Mouse (Mus musculus): ENCODE data around the gene Aqp9. TPM values are rescaled to one million over a fixed set of nuclear protein-coding genes. Genes with fewer than 3 reads are reported as not detected.
A peak's percentile ranks its signal among the peaks of the same experiment; 100 is the strongest.
"Not testable (repeated sequence)": the region's sequence is repeated elsewhere in the genome, so short reads cannot be mapped to it uniquely, and the experiment has no call there.

The Aqp9 gene
- polyA plus RNA-seq, 1 experiment from 2014 or later: 0.38 TPM

DNA sequence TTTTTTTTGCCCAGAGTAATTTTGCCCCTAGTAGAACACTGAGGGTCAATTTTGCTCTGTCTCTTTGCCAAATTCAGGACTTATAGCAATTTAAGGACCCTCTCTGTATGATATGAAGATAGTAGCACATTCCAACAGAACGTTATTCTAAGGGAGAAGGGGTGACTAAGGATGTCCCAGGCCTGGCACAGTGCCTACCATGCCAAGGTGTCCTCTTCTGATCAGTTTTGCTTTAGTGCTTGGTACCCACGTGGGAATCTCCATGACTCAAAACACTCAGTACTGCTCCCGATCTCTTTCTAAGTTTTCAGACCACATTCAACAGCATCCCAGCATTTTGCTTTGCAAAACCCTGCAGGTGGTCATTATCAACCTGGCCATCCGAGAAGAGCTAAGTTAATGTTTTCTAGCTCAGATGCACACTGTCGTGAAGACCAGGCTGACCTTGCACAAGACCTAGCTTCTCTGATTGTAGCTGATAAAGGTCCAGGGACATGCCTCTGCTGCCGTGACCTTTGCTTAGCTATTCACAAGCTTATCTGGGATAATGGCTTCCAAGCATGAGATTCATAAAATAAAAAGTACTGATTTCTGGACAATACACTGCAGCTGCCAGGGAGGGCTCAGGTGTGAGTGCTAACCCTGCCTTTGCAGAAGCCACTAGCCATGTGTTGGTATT lies 31.1 kb downstream of the Aqp9 start:
- DNase-seq (ENCODE audit: low spot score) (no peak), ATAC-seq (replicated peaks; ENCODE audit: low FRiP score, low TSS enrichment, low read depth) (no peak)
- H3K27me3 ChIP-seq (replicated peaks; ENCODE audit: control insufficient read depth, insufficient read depth, low read length): no peaks in the 10 kb centered on the region
- no peaks in the 10 kb centered on the region for H3K9me3 ChIP-seq (ENCODE audit: control insufficient read depth, low read length)
- 65% methylated on average over 6 of the region's 6 CpGs for WGBS
- no peak overlapping the region for H3K9ac ChIP-seq (ENCODE audit: low read length)
- no peak overlapping the region for H3K4me3 ChIP-seq (ENCODE audit: low read depth, low read length)
- H3K36me3 ChIP-seq (ENCODE audit: control insufficient read depth, insufficient read depth, low read length): no peaks in the 10 kb centered on the region
- H3K4me2 ChIP-seq (ENCODE audit: low read length): no peak overlapping the region
- no peak overlapping the region for H3K27ac ChIP-seq (ENCODE audit: low read depth)
- no peaks in the 10 kb centered on the region for H3K4me1 ChIP-seq (replicated peaks; ENCODE audit: control insufficient read depth, insufficient read depth, low read length)

DNA sequence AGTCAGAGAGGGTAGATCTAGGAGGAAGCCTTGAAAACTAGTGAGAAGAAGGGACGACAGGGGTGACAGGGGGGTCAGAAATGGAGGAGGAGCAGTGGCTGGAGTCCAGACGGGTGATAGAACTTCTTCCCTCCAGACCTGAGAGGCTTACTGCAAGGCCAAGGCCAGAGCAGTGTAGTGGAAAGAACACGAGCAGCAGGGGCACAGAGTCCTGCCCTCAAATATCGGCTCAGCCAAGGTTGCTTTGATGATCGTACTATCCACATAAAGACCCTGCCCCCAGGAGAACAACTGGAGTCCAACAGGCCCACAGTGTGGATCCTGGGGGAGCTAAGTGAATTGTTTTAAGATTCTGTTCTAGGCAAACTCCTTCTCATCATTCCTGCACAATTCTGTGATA lies 33.4 kb downstream of the Aqp9 start:
- Histone ChIP-seq H3K4me1 (replicated peaks; ENCODE audit: control insufficient read depth, insufficient read depth, low read length) (no peaks in the 10 kb centered on the region), H3K9me3 (ENCODE audit: control insufficient read depth, low read length) (no peaks in the 10 kb centered on the region), H3K27ac (ENCODE audit: low read depth) (no peak overlapping the region), H3K4me2 (ENCODE audit: low read length) (no peak overlapping the region), H3K27me3 (replicated peaks; ENCODE audit: control insufficient read depth, insufficient read depth, low read length) (no peaks in the 10 kb centered on the region), H3K9ac (ENCODE audit: low read length) (no peak overlapping the region), H3K36me3 (ENCODE audit: control insufficient read depth, insufficient read depth, low read length) (no peaks in the 10 kb centered on the region), H3K4me3 (ENCODE audit: low read depth, low read length) (no peak overlapping the region)
- WGBS: 65% methylated on average over 5 of the region's 5 CpGs
- ATAC-seq (replicated peaks; ENCODE audit: low FRiP score, low TSS enrichment, low read depth) (no peak), DNase-seq (ENCODE audit: low spot score) (no peak)

DNA sequence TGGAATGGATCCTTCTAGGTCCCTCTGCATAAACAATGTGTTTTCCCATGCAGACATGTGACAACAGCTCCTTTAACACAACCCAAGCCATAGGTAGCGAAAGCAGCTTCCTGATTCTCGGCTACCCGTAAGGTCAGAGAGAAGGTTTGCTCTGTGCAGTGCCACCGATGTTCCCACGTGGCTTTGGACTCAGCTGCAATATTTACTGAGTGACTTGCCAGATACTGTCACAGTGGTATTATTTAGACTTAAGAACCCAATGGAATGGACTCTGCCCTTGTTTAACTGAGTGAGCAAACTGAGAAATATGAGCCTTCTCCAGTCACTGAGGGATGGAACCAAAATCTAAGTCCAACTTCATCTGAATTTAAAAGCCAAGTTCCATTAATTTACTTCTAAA lies 35.3 kb downstream of the Aqp9 start:
- ATAC-seq (replicated peaks; ENCODE audit: low FRiP score, low TSS enrichment, low read depth) (no peak), DNase-seq (ENCODE audit: low spot score) (no peak)
- Histone ChIP-seq H3K4me2 (ENCODE audit: low read length) (no peak overlapping the region), H3K9ac (ENCODE audit: low read length) (no peak overlapping the region), H3K4me1 (replicated peaks; ENCODE audit: control insufficient read depth, insufficient read depth, low read length) (no peaks in the 10 kb centered on the region), H3K36me3 (ENCODE audit: control insufficient read depth, insufficient read depth, low read length) (no peaks in the 10 kb centered on the region), H3K9me3 (ENCODE audit: control insufficient read depth, low read length) (no peaks in the 10 kb centered on the region), H3K27me3 (replicated peaks; ENCODE audit: control insufficient read depth, insufficient read depth, low read length) (no peaks in the 10 kb centered on the region), H3K27ac (ENCODE audit: low read depth) (no peak overlapping the region), H3K4me3 (ENCODE audit: low read depth, low read length) (no peak overlapping the region)
- 65% methylated on average over 5 of the region's 5 CpGs for WGBS

DNA sequence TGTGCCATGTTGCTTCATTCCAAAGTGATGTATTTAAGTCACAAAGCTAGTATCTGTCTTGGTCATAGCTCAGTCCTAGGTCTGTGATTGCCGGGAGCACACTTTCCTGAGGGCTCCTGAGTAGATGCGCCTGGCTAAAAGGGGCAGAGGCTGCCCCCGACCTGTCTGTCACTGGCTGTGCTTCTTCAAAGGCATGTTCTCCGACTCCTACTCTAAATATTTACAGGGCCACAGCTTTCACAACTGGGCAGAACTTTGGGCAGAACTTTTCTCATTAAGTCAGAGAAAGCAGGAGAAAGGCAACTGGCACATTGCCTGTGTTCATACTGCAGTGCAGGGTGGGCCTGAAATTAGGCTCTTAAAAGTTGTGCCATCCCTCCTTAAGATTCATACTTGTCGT lies 36.7 kb downstream of the Aqp9 start:
- DNase-seq (ENCODE audit: low spot score) (no peak), ATAC-seq (replicated peaks; ENCODE audit: low FRiP score, low TSS enrichment, low read depth) (no peak)
- Histone ChIP-seq H3K4me3 (ENCODE audit: low read depth, low read length) (no peak overlapping the region), H3K9ac (ENCODE audit: low read length) (no peak overlapping the region), H3K9me3 (ENCODE audit: control insufficient read depth, low read length) (no peaks in the 10 kb centered on the region), H3K4me2 (ENCODE audit: low read length) (no peak overlapping the region), H3K27me3 (replicated peaks; ENCODE audit: control insufficient read depth, insufficient read depth, low read length) (no peaks in the 10 kb centered on the region), H3K27ac (ENCODE audit: low read depth) (no peak overlapping the region), H3K36me3 (ENCODE audit: control insufficient read depth, insufficient read depth, low read length) (no peaks in the 10 kb centered on the region), H3K4me1 (replicated peaks; ENCODE audit: control insufficient read depth, insufficient read depth, low read length) (no peaks in the 10 kb centered on the region)
- 42% methylated on average over 5 of the region's 5 CpGs for WGBS

DNA sequence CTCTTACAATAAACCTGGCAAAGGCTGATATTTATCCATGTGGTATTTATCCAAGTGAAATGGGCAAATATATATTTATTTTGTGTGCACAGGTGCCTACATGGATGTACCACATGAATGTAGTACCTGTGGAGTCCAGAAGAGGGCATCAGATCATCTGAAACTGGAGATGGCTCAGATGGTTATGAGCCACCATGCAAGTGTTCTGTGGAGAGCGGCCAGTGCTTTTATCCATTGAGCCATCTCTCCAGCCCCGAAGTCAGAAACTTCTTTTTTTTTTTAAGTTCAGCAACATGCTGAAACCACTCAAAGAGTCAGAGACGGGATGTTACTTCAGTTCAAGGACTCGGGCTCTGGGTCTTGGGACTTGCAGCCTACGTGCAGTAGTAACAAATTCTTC lies 39.6 kb downstream of the Aqp9 start:
- Histone ChIP-seq H3K4me3 (ENCODE audit: low read depth, low read length) (no peak overlapping the region), H3K36me3 (ENCODE audit: control insufficient read depth, insufficient read depth, low read length) (no peaks in the 10 kb centered on the region), H3K27me3 (replicated peaks; ENCODE audit: control insufficient read depth, insufficient read depth, low read length) (no peaks in the 10 kb centered on the region), H3K9ac (ENCODE audit: low read length) (no peak overlapping the region), H3K4me2 (ENCODE audit: low read length) (no peak overlapping the region), H3K9me3 (ENCODE audit: control insufficient read depth, low read length) (no peaks in the 10 kb centered on the region), H3K27ac (ENCODE audit: low read depth) (no peak overlapping the region), H3K4me1 (replicated peaks; ENCODE audit: control insufficient read depth, insufficient read depth, low read length) (no peaks in the 10 kb centered on the region)
- DNase-seq (ENCODE audit: low spot score) (peak; percentile 61), ATAC-seq (replicated peaks; ENCODE audit: low FRiP score, low TSS enrichment, low read depth) (no peak)
- 41% methylated on average over 5 of the region's 5 CpGs for WGBS

DNA sequence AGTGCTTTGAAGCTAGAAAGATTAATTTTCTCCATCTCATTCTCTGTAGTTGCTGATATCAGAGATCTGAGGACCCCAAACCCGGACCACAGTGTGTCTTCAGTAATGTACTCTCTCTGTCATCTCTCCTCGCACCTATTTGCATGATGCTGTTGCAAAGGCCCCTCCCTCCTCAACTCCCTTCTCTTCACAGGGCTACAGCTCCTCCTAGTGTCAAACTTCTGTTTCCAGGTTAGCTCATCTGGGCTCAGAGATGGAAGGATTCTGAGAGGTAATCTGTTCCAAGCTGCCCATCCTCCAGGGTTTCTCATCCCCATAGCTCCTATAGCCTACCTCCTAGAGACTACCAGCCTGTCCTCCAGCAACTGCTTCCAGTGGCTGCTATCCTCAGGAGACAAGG lies 42.3 kb downstream of the Aqp9 start:
- Histone ChIP-seq H3K36me3 (ENCODE audit: control insufficient read depth, insufficient read depth, low read length) (no peaks in the 10 kb centered on the region), H3K4me2 (ENCODE audit: low read length) (no peak overlapping the region), H3K9ac (ENCODE audit: low read length) (no peak overlapping the region), H3K27me3 (replicated peaks; ENCODE audit: control insufficient read depth, insufficient read depth, low read length) (no peaks in the 10 kb centered on the region), H3K27ac (ENCODE audit: low read depth) (no peak overlapping the region), H3K4me1 (replicated peaks; ENCODE audit: control insufficient read depth, insufficient read depth, low read length) (no peaks in the 10 kb centered on the region), H3K9me3 (ENCODE audit: control insufficient read depth, low read length) (no peaks in the 10 kb centered on the region), H3K4me3 (ENCODE audit: low read depth, low read length) (no peak overlapping the region)
- DNase-seq (ENCODE audit: low spot score) (no peak), ATAC-seq (replicated peaks; ENCODE audit: low FRiP score, low TSS enrichment, low read depth) (no peak)
- WGBS: 36% methylated on average over 2 of the region's 2 CpGs

DNA sequence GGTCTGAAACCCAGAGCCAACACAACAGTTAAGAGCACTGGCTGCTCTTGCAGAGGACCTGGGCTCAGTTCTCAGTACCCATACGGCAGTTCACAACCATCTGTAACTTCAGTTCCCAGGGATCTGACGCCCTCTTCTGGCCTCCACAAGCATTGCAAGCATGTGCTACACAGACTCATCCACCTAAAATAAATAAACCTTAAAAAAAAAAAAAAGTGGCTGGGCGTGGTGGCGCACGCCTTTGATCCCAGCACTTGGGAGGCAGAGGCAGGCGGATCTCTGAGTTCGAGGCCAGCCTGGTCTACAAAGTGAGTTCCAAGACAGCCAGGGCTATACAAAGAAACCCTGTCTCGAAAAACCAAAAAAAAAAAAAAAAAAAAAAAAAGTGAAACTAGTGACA lies 45.4 kb downstream of the Aqp9 start:
- H3K4me1 ChIP-seq (replicated peaks; ENCODE audit: control insufficient read depth, insufficient read depth, low read length); H3K4me3 ChIP-seq (ENCODE audit: low read depth, low read length); H3K27ac ChIP-seq (ENCODE audit: low read depth); H3K36me3 ChIP-seq (ENCODE audit: control insufficient read depth, insufficient read depth, low read length); H3K9ac ChIP-seq (ENCODE audit: low read length); H3K27me3 ChIP-seq (replicated peaks; ENCODE audit: control insufficient read depth, insufficient read depth, low read length); DNase-seq (ENCODE audit: low spot score); H3K4me2 ChIP-seq (ENCODE audit: low read length); H3K9me3 ChIP-seq (ENCODE audit: control insufficient read depth, low read length); ATAC-seq (replicated peaks; ENCODE audit: low FRiP score, low TSS enrichment, low read depth): not testable (repeated sequence)
- 87% methylated on average over 7 of the region's 8 CpGs for WGBS

DNA sequence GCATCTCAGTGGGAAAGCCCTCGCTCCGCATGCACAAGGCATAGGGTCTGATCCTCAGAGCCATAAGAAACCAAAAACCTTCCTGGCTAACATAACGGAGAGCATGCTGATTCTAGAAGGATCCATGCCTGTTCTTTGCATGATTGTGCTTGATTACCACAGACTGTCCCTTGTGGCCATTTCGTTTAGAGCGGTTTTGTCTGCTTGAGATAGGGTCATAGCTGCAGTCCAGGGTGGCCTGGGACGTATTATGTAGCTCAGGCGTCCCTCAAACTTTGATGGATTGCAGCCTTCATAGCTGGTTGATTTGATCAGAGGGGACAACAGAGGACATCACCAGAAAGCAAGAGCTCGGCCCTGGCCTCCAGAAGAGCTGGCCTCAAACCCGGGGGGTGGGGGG lies 47.6 kb downstream of the Aqp9 start:
- no peaks in the 10 kb centered on the region for H3K4me1 ChIP-seq (replicated peaks; ENCODE audit: control insufficient read depth, insufficient read depth, low read length)
- H3K4me3 ChIP-seq (ENCODE audit: low read depth, low read length): no peak overlapping the region
- H3K36me3 ChIP-seq (ENCODE audit: control insufficient read depth, insufficient read depth, low read length): no peaks in the 10 kb centered on the region
- no peak overlapping the region for H3K4me2 ChIP-seq (ENCODE audit: low read length)
- H3K9me3 ChIP-seq (ENCODE audit: control insufficient read depth, low read length): no peaks in the 10 kb centered on the region
- ATAC-seq (replicated peaks; ENCODE audit: low FRiP score, low TSS enrichment, low read depth) (no peak), DNase-seq (ENCODE audit: low spot score) (no peak)
- no peak overlapping the region for H3K27ac ChIP-seq (ENCODE audit: low read depth)
- 76% methylated on average over 9 of the region's 9 CpGs for WGBS
- H3K9ac ChIP-seq (ENCODE audit: low read length): no peak overlapping the region
- no peaks in the 10 kb centered on the region for H3K27me3 ChIP-seq (replicated peaks; ENCODE audit: control insufficient read depth, insufficient read depth, low read length)

DNA sequence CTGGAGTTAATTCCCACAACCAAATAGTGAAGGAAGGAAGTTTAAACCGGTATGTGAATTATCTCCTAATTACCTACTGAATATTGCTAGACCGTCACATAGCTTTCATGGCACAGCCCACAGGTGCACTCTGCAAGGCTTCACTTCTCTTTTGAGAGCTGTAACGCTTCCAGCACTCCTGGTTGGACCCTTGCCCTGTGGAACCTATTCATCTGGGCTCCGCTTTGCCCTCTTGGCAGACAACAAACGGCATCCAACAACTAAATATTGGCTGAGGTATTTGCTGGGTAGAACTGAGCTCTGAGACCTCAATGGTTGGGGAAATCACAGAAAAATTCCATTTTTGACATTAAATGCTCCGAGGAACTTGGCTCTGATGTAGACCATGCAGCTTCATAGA lies 55.3 kb downstream of the Aqp9 start:
- ATAC-seq (replicated peaks; ENCODE audit: low FRiP score, low TSS enrichment, low read depth) (no peak), DNase-seq (ENCODE audit: low spot score) (no peak)
- no peaks in the 10 kb centered on the region for H3K9me3 ChIP-seq (ENCODE audit: control insufficient read depth, low read length)
- H3K27me3 ChIP-seq (replicated peaks; ENCODE audit: control insufficient read depth, insufficient read depth, low read length): no peaks in the 10 kb centered on the region
- no peak overlapping the region for H3K4me2 ChIP-seq (ENCODE audit: low read length)
- no peak overlapping the region for H3K4me3 ChIP-seq (ENCODE audit: low read depth, low read length)
- WGBS: 84% methylated on average over 6 of the region's 6 CpGs
- no peak overlapping the region for H3K9ac ChIP-seq (ENCODE audit: low read length)
- no peaks in the 10 kb centered on the region for H3K4me1 ChIP-seq (replicated peaks; ENCODE audit: control insufficient read depth, insufficient read depth, low read length)
- H3K36me3 ChIP-seq (ENCODE audit: control insufficient read depth, insufficient read depth, low read length): no peaks in the 10 kb centered on the region
- no peak overlapping the region for H3K27ac ChIP-seq (ENCODE audit: low read depth)
